Mouse (Mus musculus): ENCODE data around the gene Gimap1.

The Gimap1 gene

DNA sequence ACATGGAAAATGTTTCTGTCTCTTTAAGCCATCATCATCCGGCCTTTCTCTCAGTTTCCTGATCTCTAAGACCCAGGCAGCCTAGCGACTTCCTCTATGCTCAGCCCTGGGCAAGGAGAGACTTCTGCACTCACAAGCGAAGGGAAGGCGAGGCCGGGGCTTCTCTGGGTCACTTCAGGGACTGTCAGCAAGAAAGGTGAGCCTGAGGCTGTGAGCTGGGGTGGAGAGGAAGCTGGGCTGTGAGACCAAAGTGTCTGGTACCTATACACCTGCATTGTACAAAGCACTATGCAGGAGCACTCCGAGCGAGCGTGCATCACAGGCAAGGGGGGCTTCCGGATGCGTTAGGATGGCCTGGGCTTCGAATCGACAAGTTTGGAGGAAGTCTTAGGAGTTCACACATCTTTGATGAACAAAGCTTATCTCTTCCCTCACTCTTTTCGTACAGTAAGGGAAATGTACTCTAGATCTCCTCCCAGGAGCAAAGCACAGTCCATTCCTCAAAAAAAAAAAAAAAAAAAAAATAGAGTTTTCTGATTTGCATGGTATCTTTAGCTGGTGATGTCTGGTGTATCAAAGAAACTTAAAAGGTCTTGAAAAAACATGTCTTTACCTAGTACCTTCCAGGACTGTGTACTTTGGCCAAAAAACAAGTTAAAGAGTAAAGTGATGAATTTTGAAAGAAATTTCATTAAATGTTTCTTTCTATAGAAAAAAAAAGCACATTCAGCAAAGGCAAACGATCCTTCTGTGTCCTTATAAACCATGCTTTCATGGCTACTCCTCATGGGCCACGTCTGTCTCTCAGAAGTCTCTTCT is at the start of gene Gimap1:
Gene Gimap1, plus strand, starts transcription at position 94 of the 819 bp plus-strand sequence.
- ChIA-PET CTCF (interaction anchor here in 1 of 4 experiments (0.6 kb wide), 2 partner anchors 117 to 184 kb away, joined by 5 to 15 read pairs; no protein-coding TSS in a partner anchor), POLR2A (interaction anchor here in 1 of 4 experiments (0.6 kb wide), 1 partner anchor 121 kb away, joined by 3 read pairs; no protein-coding TSS in a partner anchor)

DNA sequence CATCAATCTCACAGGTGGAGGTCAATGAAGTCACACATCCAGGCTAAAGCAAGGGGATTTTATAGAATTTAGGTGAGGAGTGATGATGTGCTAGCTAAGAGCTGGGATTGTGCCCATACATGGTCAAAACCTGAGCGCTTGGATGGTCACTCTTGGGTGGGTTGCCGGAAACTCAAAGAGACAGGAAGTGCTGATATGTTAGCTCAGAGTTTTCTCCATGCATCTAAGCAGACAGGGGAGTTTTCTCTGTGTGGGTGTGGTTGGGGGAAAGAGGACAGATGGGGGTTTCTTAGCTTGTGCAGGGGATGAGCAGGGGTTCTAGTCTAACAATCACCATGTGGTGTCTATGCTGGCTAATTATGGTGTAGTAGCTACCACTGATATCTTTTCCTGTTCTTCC is 49.5 kb upstream of the Gimap1 start:
- CTCF ChIA-PET, result interaction anchor here in 1 of 4 experiments (1.1 kb wide), 1 partner anchor 42 kb away, joined by 3 read pairs; the partner anchor contains the start of gene Gimap8
- POLR2A ChIA-PET, result interaction anchor here in 1 of 4 experiments (0.6 kb wide), 1 partner anchor 276 kb away, joined by 3 read pairs; no protein-coding TSS in a partner anchor

DNA sequence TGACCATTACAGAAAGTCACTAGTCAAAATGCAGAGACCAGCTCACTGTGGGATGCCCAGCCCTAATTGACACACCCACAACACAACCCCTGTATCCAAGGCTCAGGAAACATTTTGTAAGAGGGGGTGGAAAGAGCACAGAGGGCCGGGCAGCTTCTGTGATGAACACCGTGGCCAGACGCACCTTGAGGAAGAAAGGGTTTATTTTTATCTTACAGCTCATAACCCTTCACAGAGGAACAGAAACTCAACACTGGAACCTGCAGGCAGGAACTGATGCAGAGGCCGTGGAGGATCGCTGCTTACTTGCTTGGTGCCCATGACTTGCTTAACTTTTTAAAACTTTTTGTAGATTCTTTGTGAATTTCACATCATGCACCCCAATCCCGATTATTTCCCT is 45.9 kb upstream of the Gimap1 start:
- POLR2A ChIA-PET, result interaction anchor here in 1 of 4 experiments (0.9 kb wide), 1 partner anchor 73 kb away, joined by 3 read pairs; no protein-coding TSS in a partner anchor
- CTCF ChIA-PET, result interaction anchor here in 1 of 4 experiments (0.6 kb wide), 1 partner anchor 60 kb away, joined by 3 read pairs; no protein-coding TSS in a partner anchor

DNA sequence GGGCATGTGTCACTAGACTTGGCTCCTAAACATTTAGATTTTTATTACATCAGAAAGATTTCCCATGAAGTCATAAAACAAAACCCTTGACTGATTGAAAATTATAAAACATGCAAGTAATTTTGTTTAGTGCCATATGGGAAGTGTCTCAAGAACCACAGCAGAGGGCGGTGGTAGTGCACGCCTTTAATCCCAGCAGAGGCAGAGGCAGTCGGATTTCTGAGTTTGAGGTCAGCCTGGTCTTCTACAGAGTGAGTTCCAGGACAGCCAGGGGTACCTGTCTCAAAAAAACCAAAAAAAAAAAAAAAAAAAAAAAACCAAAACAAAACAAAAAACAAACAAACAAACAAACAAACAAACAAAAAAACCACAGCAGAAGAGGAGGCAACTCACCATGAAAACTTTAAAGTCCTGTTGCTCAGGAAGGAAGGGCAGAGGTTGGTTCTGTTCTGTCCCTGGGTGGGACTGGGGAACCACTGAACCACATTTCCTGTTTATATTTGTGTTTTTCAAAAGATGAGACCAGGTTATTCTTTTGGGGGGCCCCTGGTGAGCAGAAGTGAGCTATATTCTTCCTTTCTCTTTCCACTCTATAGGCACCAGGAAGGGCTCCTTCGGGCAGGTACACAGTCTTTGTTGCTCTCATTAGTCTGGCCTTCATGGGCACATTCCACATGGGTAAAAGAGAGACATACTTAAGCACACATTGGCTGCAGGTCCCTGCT is 41.9 kb upstream of the Gimap1 start:
- ChIA-PET POLR2A (no interaction called here), CTCF (no interaction called here)

DNA sequence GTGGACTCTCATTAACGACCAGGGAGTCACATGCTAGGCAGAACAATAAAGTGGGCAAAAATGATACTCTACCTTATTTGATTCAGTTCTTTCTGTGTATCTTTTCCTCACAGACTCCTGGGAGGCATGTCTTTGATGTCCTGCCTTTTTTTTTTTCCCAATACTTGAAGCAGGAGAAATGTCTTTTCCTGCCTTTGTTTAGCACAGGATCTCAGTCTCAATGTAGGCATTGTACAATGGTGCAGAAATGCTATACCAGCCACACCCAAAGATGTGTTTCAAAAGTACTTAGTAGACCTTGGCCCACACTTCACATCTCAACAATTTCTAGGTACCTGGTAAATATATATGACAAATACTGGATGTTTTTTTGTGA is 41.3 kb upstream of the Gimap1 start:
- CTCF ChIA-PET, result no interaction called here
- POLR2A ChIA-PET, result no interaction called here

DNA sequence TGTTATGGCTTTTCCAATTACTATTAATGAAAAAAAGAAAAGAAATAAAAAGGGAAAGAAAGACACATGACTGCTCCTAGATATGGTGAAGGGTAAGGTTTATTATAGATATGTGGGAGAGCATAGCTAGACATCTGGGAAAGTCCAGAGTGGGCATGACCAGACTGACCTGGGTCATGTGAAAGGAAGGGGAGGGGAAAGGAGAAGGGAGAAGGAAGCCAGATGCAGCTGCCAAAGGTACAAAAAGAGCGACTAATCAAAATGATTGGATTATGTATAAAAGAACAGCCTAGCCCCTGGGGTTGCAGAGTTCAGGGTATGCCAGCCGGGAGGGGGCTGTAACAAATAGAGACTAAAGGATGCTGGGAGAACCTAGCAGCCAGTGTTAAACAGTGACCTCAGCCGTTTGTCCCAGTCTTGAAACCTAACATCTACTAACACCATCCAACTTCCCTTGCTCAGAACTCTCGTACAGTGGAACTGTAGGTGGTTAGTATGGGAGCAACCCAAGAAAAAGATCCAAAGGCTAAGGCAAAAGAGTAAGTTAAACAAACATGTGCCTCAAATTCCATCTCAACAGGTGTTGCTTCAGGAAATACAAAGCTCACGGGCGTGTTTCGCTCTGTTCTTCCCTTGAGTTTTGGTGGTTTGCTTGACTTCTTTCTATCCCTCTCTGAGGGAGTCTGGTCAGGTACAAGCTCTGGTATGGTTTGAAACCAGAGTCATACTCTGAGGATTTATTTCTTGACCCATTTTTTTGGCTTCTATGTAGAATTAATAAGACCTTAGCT is 40.6 kb upstream of the Gimap1 start:
- CTCF ChIA-PET, result interaction anchor here in 1 of 4 experiments (0.6 kb wide), 1 partner anchor 362 kb away, joined by 4 read pairs; no protein-coding TSS in a partner anchor
- POLR2A ChIA-PET, result interaction anchor here in 1 of 4 experiments (0.5 to 1.6 kb wide), 3 partner anchors 10 to 45 kb away, joined by 3 to 4 read pairs (median 3); partner anchors contain the start of gene Gimap6

DNA sequence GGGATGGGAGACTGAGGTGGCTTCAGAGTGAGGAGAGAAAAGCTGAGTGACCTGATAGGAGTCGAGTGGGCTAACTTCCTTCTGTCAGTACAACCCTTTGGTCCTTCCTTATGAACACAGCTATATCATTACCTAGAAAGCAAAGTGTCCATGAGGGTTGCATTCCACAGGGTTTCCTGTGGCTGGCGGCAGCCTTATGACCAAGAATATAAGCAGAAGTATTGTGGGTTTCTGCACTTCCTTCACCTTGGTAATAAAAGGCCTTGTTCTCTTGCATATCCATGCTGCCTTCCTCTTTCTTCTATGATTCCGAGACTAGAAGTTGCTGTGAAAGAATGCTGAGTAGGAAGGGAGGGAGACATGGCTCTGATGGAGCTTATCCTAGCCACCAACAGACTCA is 40.0 kb upstream of the Gimap1 start:
- ChIA-PET POLR2A (interaction anchor here in 1 of 4 experiments (0.5 to 1.6 kb wide), 3 partner anchors 9 to 44 kb away, joined by 3 to 4 read pairs (median 3); partner anchors contain the start of gene Gimap6), CTCF (interaction anchor here in 1 of 4 experiments (0.6 kb wide), 1 partner anchor 362 kb away, joined by 4 read pairs; no protein-coding TSS in a partner anchor)

DNA sequence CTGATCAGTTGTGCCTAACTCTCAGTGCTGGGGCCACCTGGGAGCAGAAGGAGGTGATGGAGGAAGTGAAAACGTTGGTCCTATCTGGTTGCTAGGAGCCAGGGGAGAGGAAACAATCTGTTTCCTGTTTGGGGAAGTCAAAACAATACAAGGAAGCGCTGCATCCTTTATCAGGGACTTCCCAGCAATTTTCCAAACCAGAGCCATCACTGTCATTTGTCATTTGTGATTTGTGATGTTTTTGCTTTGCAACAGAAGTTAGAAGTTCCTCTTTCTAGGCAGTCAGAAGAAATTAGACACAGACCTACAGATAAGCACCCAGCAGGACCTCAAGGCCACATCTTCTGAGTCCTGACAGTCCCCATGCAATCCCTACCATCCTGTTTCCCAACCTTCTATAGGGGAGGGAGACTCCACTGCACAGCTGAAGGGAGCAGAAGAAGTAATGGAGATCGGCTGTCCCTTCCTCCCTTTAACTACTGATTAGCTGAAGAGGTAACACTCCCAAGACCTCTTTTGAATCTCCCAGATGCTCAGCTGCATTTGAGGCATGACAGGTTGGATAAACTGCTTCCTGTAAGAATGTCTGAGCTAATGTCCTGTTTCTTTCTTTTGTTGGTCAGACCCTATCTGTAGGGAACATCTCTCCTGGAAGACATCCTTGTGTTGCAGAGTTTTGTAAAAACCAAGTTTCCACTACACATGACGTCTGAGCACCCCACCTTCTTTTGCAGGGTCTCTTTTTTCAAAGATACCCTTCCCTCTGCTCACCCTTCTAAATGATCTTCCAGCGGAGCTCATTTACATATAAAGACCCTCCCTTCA is 38.4 kb upstream of the Gimap1 start:
- POLR2A ChIA-PET, result interaction anchor here in 1 of 4 experiments (1.0 kb wide), 1 partner anchor 13 kb away, joined by 3 read pairs; no protein-coding TSS in a partner anchor
- CTCF ChIA-PET, result no interaction called here

DNA sequence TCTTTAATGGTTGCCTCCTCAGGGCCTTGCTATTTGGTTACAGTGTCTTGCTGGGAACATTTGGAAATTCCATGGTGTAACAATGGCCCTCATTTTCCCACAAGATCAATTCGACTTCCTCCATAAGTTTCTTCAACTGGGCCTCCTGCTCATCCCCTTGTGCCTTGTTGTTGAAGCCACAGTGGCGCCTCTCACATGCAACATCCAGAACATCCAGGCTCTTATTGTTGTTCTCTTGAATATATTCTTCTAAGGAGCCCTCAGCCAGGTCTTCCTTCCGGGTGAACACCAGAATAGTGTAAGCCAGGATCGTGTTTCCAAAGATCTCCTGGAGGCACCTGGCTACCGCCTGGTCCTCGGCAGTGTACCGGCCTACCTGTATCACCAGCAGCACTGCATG is 36.7 kb upstream of the Gimap1 start:
- POLR2A ChIA-PET, result interaction anchor here in 2 of 4 experiments (0.5 to 1.3 kb wide), 2 partner anchors 100 to 516 kb away, joined by 3 read pairs; no protein-coding TSS in a partner anchor
- CTCF ChIA-PET, result no interaction called here

DNA sequence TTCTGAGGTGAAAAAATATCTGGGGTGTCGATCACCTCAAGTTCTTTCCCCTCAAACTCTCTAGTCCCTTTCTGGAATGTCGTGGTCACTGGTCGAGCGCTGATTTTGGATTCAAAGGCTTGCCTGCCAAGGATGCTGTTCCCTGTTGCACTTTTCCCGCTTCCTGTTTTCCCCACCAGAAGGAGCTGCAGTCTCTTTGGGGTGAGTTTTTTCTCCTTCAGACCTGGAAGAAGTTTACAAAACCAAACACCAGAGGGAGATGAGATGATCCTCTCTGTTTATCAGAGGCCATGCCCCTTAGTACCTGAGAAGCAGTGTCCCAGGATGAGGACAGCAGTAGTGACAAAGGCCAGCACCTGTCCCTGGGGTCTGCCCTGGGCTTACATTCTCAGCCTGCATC is 36.3 kb upstream of the Gimap1 start:
- CTCF ChIA-PET, result interaction anchor here in 1 of 4 experiments (0.6 kb wide), 1 partner anchor 148 kb away, joined by 10 read pairs; no protein-coding TSS in a partner anchor
- POLR2A ChIA-PET, result interaction anchor here in 2 of 4 experiments (0.5 to 1.3 kb wide), 2 partner anchors 100 to 516 kb away, joined by 3 read pairs; no protein-coding TSS in a partner anchor

DNA sequence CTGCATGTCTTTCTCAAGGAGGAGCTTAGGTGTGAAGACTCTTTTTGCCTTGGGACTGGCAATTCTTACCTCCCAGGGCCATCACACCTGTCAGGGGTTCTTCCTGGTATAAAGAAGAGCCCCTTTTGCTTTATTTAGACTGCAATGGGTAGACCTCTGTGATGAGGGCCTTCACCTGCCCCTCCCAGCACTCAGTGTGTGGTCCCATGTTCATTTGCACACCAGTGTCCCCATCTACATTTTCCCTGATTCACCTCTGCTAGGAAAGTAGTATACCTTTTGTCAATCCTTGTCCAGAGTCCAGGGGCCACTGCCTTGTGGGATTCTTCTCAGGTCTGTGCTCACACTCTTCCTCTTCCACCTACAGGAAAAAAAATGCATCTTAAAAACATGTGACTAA is 34.7 kb upstream of the Gimap1 start:
- CTCF ChIA-PET, result interaction anchor here in 2 of 4 experiments (0.5 to 1.0 kb wide), 2 partner anchors 58 to 283 kb away, joined by 3 read pairs; no protein-coding TSS in a partner anchor
- POLR2A ChIA-PET, result no interaction called here

DNA sequence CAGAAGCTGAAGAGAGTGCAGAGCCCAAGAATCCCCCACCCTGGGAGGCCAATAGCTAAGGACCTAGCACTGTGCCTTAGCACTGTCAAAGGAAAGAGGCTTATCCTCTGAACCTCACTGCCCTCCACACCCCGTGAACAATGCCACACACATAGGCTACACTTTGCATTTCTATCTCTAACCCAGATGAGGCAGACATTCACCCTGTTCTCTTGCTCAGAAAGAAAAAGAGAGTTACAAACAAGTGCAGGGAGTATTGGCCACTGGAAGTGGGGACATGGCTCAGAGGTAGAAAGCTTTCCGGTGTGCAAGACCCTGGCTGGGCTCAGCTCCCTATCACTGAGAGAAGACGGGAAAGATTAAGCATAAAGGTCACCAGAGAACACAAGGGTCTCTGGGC is 32.7 kb upstream of the Gimap1 start:
- ChIA-PET POLR2A (no interaction called here), CTCF (interaction anchor here in 1 of 4 experiments (0.8 kb wide), 1 partner anchor 60 kb away, joined by 4 read pairs; no protein-coding TSS in a partner anchor)

DNA sequence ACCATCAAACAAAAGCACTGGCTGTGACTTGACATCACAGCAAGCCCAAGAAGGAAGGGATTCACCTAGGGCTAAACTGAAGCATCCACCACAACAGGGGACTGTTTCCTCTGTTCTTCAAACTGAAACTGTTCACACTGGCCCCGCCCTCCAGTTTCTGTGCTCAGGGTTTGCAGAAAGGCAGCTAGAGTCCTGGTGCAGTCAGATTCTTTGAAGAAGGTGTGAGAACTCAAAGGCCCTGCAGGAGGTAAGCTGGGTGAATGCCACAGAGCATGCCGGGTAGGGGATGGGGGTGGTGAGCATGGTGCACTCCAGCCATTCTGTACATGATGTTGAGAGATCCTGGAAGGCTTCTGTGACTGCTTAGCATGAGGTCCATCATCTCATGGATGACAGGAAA is 20.4 kb upstream of the Gimap1 start, which contains the start of the genes Gm28053 and Gimap7:
Gene Gm28053, plus strand, starts transcription at position 153 of the 400 bp plus-strand sequence.
Gene Gimap7, plus strand, starts transcription at position 167 of the 400 bp plus-strand sequence.
- ChIA-PET CTCF (no interaction called here), POLR2A (no interaction called here)

DNA sequence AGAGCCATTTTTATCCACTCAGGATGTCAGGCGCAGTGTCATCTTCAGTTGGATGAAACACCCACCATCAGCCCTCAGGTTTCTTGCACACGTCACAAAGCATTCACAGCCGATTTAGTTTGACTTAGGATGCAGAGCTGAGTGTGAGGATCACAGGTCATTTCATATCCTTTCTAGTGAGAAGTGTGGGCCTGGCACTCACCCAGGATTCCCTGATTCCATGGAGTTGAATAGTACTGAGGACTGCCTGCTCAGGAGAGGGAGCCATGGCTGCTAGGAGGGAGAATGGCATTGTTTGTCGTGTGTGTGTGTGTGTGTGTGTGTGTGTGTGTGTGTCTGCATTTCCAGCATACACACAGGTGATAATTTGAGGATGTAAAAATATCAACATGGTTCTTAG is 18.5 kb upstream of the Gimap1 start:
- ChIA-PET CTCF (interaction anchor here in 1 of 4 experiments (0.8 kb wide), 1 partner anchor 50 kb away, joined by 5 read pairs; the partner anchor contains the start of gene Gimap3), POLR2A (interaction anchor here in 1 of 4 experiments (0.7 kb wide), 1 partner anchor 58 kb away, joined by 3 read pairs; no protein-coding TSS in a partner anchor)

DNA sequence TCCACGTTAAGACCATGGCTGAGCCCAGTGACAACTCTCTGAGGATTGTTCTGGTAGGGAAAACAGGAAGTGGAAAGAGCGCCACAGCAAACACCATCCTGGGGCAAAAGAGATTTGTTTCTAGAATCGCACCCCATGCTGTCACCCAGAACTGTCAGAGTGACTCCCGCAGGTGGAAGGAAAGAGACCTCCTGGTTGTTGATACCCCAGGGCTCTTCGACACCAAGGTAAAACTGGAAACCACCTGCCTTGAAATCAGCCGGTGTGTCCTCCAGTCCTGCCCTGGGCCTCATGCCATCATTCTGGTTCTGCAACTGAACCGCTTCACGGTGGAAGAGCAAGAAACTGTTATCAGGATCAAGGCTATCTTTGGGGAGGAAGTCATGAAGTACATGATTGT is 15.4 kb upstream of the Gimap1 start:
- ChIA-PET POLR2A (no interaction called here), CTCF (no interaction called here)

DNA sequence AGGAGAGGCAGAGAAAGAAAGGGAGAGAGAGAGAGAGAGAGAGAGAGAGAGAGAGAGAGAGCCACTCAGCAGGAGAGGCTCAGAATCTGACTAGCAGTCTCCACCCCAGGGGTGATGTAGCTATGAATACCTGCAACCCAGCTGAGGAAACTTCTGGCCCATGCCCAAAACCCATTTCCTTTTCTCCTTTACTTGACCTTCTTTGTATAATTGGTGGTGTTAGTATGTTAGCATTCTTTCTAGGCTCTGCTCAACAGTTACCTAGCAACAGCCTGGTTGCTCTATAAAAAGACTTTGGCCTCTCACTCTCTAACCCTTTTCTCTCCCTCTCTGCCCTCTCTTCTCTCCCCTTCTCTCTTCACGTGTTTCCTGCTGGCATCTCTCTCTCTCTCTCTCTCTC is 13.4 kb upstream of the Gimap1 start:
- ChIA-PET CTCF (no interaction called here), POLR2A (interaction anchor here in 2 of 4 experiments (0.6 to 0.8 kb wide), 3 partner anchors 16 to 1678 kb away, joined by 3 to 12 read pairs (median 6); no protein-coding TSS in a partner anchor)

DNA sequence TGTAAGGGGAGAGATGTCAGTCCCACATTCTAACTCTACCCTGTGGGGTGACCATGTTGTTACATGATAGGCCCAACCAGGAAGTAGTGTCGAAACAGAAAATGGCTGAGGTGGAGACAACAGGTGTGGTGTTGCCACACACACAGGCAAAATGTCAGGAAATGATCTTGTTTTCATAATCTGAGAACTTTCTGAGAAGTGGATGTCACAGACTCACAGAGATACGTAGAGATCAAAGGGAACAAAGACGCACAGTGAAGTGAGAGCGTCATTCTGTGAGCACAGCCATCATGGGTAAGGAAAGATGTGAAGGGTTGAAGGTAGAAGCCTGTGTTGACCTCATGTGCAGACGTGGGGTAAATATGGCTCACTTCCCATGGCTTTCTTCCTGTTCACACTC is 11.1 kb upstream of the Gimap1 start:
- ChIA-PET CTCF (no interaction called here), POLR2A (no interaction called here)

All from embryonic stem cell, embryonic (primary cell).